Mouse (Mus musculus): ENCODE measurements around the gene Ahcyl1. TPM values are rescaled to one million over a fixed set of nuclear protein-coding genes. Genes with fewer than 3 reads are reported as not detected.

The Ahcyl1 gene
- polyA plus RNA-seq (2012; rRNA removed): 54.4 and 61.2 TPM in 2 replicates

DNA sequence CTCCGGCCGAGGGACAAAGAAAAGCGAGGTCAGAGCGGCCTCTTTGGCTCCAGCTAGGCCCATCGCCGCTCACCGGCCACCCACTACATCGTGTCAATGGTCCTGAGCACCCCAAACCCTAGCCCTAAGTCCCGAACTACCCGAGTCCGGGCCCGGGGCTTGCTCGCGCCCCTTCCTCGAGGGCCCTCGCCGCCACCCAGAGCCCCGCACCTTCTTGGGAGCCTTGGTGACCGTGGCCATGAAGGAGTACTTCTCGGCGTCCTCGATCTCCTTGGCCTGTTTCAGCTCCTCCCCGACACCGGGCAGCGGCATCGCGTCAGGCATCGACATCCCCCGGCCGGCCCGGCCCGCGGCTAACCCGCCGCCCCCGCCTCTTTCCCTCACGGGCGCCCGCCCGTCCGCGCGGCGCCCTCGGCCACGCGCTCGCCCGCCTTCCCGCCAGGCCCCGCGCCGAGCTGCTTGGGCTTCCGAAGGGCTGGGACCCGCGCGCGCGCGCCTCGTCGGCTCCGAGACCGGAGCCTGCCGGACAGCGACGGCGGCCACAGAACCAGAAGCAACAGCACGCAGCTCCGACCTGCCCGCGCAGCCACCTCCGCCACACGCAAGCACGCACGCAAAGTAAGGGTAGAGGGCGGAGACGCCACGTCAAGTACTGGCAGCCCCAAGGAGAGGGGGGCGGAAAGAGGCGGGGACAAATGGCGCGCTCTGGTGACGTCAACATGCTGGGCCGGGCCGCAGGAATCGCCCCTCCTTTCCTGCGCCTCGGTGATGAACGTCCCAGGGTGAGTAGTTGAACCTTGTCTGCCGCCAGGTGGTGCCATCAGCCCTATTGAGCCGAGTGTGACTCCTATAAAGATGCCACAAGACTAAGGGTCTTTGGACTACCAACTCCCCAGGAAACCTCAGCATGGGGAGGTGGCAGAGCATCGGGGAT is at the start of gene Ahcyl1:
TSS of gene Ahcyl1 (minus strand) at position 613 of the 934 bp plus-strand sequence.
- no peaks in the 10 kb centered on the region for H3K36me3 ChIP-seq (ENCODE audit: control insufficient read depth, insufficient read depth, low read length)
- peak; percentile 98 for DNase-seq
- under 1% methylated on average over 92 of the region's 93 CpGs for WGBS
- H3K27me3 ChIP-seq (ENCODE audit: control insufficient read depth, insufficient read depth, low read length): no peaks in the 10 kb centered on the region
- no peak within 1 kb of the TSS for H3K27ac ChIP-seq (ENCODE audit: control insufficient read depth, insufficient read depth, low read length)
- peaks cover 9% of the 10 kb centered on the region for H3K4me1 ChIP-seq (replicated peaks; ENCODE audit: control insufficient read depth, insufficient read depth, low read length)
- peak within 1 kb of the TSS; percentile 61 for H3K4me3 ChIP-seq (ENCODE audit: control insufficient read depth, insufficient read depth, low read length)
- peak; percentile 84; the same call in 1 of the 2 replicates for TF ChIP-seq CTCF (IDR thresholded peaks at IDR 0.05; ENCODE audit: borderline replicate concordance, control insufficient read depth, extremely low read depth, insufficient read depth, low read length, poor library complexity)
- peak; percentile 65 for TF ChIP-seq POLR2A (IDR thresholded peaks at IDR 0.05; ENCODE audit: control insufficient read depth, extremely low read depth, insufficient read depth, low read length, poor library complexity)

DNA sequence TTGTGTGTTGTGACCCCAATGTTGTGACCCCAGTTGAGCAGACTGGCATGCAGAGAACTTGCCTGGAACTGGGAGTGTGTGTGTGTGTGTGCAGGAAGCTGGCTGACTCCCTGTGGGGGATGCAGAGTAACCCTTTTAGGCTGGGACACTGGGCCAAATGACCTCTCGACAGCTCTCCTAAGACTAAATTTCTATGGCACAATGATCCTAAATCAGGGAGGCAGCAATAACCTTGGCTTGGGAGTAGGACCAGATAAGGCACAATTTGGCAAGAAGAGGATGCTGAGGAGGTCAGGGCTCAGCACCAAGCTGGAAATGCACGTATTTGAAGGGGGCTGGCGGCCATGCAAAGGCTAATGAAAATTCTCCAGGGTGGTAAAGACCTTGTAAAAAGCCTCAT is 49.7 kb upstream of the Ahcyl1 start:
- Histone ChIP-seq H3K27me3 (ENCODE audit: control insufficient read depth, insufficient read depth, low read length) (no peaks in the 10 kb centered on the region), H3K4me1 (replicated peaks; ENCODE audit: control insufficient read depth, insufficient read depth, low read length) (no peaks in the 10 kb centered on the region), H3K36me3 (ENCODE audit: control insufficient read depth, insufficient read depth, low read length) (no peaks in the 10 kb centered on the region), H3K4me3 (ENCODE audit: control insufficient read depth, insufficient read depth, low read length) (no peak overlapping the region), H3K27ac (ENCODE audit: control insufficient read depth, insufficient read depth, low read length) (no peak overlapping the region)
- 93% methylated on average over 3 of the region's 3 CpGs for WGBS
- DNase-seq: no peak
- TF ChIP-seq CTCF (IDR thresholded peaks at IDR 0.05; ENCODE audit: borderline replicate concordance, control insufficient read depth, extremely low read depth, insufficient read depth, low read length, poor library complexity): no peak
- no peak for TF ChIP-seq POLR2A (IDR thresholded peaks at IDR 0.05; ENCODE audit: control insufficient read depth, extremely low read depth, insufficient read depth, low read length, poor library complexity)

DNA sequence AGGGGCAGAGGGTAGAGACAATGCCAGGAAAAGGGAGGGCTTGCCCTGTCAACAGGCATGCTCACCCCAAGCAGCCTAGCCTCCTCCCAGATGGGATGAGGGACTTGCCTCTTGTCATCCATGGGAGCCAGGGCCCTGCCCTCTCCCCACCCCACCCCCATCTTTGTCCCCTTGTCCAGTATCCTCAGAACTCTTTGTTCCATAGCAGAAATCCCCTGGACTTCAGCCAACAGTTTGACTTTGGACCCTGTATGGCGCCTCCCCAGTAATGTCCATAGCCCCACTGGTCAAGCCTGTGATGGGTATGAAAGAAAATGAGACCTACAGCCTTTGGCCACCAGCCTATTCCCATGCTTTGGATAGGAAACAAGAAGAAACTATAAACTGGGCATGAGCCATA is 47.3 kb upstream of the Ahcyl1 start:
- TF ChIP-seq POLR2A (IDR thresholded peaks at IDR 0.05; ENCODE audit: control insufficient read depth, extremely low read depth, insufficient read depth, low read length, poor library complexity) (no peak), CTCF (IDR thresholded peaks at IDR 0.05; ENCODE audit: borderline replicate concordance, control insufficient read depth, extremely low read depth, insufficient read depth, low read length, poor library complexity) (no peak)
- Histone ChIP-seq H3K27me3 (ENCODE audit: control insufficient read depth, insufficient read depth, low read length) (no peaks in the 10 kb centered on the region), H3K36me3 (ENCODE audit: control insufficient read depth, insufficient read depth, low read length) (no peaks in the 10 kb centered on the region), H3K4me1 (replicated peaks; ENCODE audit: control insufficient read depth, insufficient read depth, low read length) (no peaks in the 10 kb centered on the region), H3K27ac (ENCODE audit: control insufficient read depth, insufficient read depth, low read length) (no peak overlapping the region), H3K4me3 (ENCODE audit: control insufficient read depth, insufficient read depth, low read length) (no peak overlapping the region)
- no peak for DNase-seq
- WGBS: 88% methylated on average over 1 of the region's 1 CpGs

GRCm38 (mm10) chr3:107743107-107743506 is 46.7 kb upstream of the Ahcyl1 start:
- WGBS: 55% methylated on average over 3 of the region's 3 CpGs
- Histone ChIP-seq H3K4me3 (ENCODE audit: control insufficient read depth, insufficient read depth, low read length) (no peak overlapping the region), H3K27ac (ENCODE audit: control insufficient read depth, insufficient read depth, low read length) (no peak overlapping the region), H3K4me1 (replicated peaks; ENCODE audit: control insufficient read depth, insufficient read depth, low read length) (no peaks in the 10 kb centered on the region), H3K27me3 (ENCODE audit: control insufficient read depth, insufficient read depth, low read length) (no peaks in the 10 kb centered on the region), H3K36me3 (ENCODE audit: control insufficient read depth, insufficient read depth, low read length) (no peaks in the 10 kb centered on the region)
- no peak for DNase-seq
- no peak for TF ChIP-seq POLR2A (IDR thresholded peaks at IDR 0.05; ENCODE audit: control insufficient read depth, extremely low read depth, insufficient read depth, low read length, poor library complexity)
- no peak for TF ChIP-seq CTCF (IDR thresholded peaks at IDR 0.05; ENCODE audit: borderline replicate concordance, control insufficient read depth, extremely low read depth, insufficient read depth, low read length, poor library complexity)

GRCm38 (mm10) chr3:107742071-107742710 is 45.8 kb upstream of the Ahcyl1 start:
- H3K4me3 ChIP-seq (ENCODE audit: control insufficient read depth, insufficient read depth, low read length): no peak overlapping the region
- no peaks in the 10 kb centered on the region for H3K4me1 ChIP-seq (replicated peaks; ENCODE audit: control insufficient read depth, insufficient read depth, low read length)
- TF ChIP-seq CTCF (IDR thresholded peaks at IDR 0.05; ENCODE audit: borderline replicate concordance, control insufficient read depth, extremely low read depth, insufficient read depth, low read length, poor library complexity) (no peak), POLR2A (IDR thresholded peaks at IDR 0.05; ENCODE audit: control insufficient read depth, extremely low read depth, insufficient read depth, low read length, poor library complexity) (no peak)
- no peaks in the 10 kb centered on the region for H3K36me3 ChIP-seq (ENCODE audit: control insufficient read depth, insufficient read depth, low read length)
- no peak overlapping the region for H3K27ac ChIP-seq (ENCODE audit: control insufficient read depth, insufficient read depth, low read length)
- DNase-seq: no peak
- H3K27me3 ChIP-seq (ENCODE audit: control insufficient read depth, insufficient read depth, low read length): no peaks in the 10 kb centered on the region
- WGBS: 94% methylated on average over 10 of the region's 10 CpGs

- no peak for DNase-seq
- no peaks in the 10 kb centered on the region for H3K36me3 ChIP-seq (ENCODE audit: control insufficient read depth, insufficient read depth, low read length)
- TF ChIP-seq CTCF (IDR thresholded peaks at IDR 0.05; ENCODE audit: borderline replicate concordance, control insufficient read depth, extremely low read depth, insufficient read depth, low read length, poor library complexity) (no peak), POLR2A (IDR thresholded peaks at IDR 0.05; ENCODE audit: control insufficient read depth, extremely low read depth, insufficient read depth, low read length, poor library complexity) (no peak)
- no peak overlapping the region for H3K4me3 ChIP-seq (ENCODE audit: control insufficient read depth, insufficient read depth, low read length)
- H3K4me1 ChIP-seq (replicated peaks; ENCODE audit: control insufficient read depth, insufficient read depth, low read length): no peaks in the 10 kb centered on the region
- H3K27me3 ChIP-seq (ENCODE audit: control insufficient read depth, insufficient read depth, low read length): no peaks in the 10 kb centered on the region
- H3K27ac ChIP-seq (ENCODE audit: control insufficient read depth, insufficient read depth, low read length): no peak overlapping the region
These were observed 45.0 kb upstream of the Ahcyl1 start for GRCm38 (mm10) chr3:107741387-107741786.
